Mouse (Mus musculus) left cerebral cortex, adult 2 months (tissue): ENCODE data around the gene Fam174b. TPM values are rescaled to one million over a fixed set of nuclear protein-coding genes. Genes with fewer than 3 reads are reported as not detected.
A peak's percentile ranks its signal among the peaks of the same experiment; 100 is the strongest.

ENCODE experiments used
- DNase-seq, 2 experiments: peaks; one replicate each; pipeline ENCODE4 v3.0.0; 2021 to 2022; ENCODE audit warnings: low spot score in 2 of 2, mixed read lengths in 1 of 2; ENCODE audit errors: extremely low spot score in 1 of 2
- H3K27ac ChIP-seq: fragments of 200-600 bp; 2 replicates; pipeline ENCODE4 v1.8.1; 2022
- H3K4me3 ChIP-seq: fragments of 200-600 bp; 2 replicates; pipeline ENCODE4 v1.8.1; 2022
- CTCF ChIP-seq: fragments of 200-600 bp; IDR thresholded peaks from 2 replicates; pipeline ENCODE4 v1.8.1; 2022; ENCODE audit warnings: antibody characterized with exemption, mild to moderate bottlenecking, moderate library complexity
- intact Hi-C: fragments of 180-260 bp; cut with DNase I; formaldehyde crosslinking; loops from one replicate; pipeline ENCODE4 v1.15.1; 2025
- microRNA-seq, 2 experiments: library from miRNA; unstranded; fragments of <30 nt; microRNA quantifications; one replicate each; pipeline ENCODE4 v1.2.0; 2021
- total RNA-seq, 2 experiments: library from RNA; stranded (reverse); gene quantifications; 2 replicates each; pipeline ENCODE4 v1.2.3; 2021

The Fam174b gene
- total RNA-seq, 2 experiments from 2014 or later, result 32.9 to 33.8 TPM

DNA sequence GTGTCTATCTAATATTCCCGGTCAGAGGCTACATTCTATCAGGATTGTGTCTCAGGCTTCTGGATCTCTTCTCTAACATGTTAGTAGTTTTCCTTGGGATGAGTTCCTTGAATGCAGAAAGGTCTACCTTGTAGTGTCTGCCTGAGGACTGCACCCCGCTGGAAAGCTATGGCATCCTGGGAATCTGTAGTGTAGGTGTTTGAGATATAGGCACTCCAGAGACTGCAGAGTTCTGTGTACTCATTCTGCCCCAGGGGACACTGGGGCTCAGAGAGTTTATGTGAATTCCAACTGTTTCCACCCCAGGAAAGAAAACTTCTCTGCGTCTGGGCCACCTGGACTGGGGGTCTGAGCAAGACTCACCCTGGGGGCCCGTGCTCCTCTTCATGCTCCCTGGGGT is 45.7 kb downstream of the Fam174b start:
- DNase-seq, result no peak
- intact Hi-C loops, result no loop called here
- no peak overlapping the region for H3K4me3 ChIP-seq
- no peak for TF ChIP-seq CTCF
- H3K27ac ChIP-seq, result no peak overlapping the region

DNA sequence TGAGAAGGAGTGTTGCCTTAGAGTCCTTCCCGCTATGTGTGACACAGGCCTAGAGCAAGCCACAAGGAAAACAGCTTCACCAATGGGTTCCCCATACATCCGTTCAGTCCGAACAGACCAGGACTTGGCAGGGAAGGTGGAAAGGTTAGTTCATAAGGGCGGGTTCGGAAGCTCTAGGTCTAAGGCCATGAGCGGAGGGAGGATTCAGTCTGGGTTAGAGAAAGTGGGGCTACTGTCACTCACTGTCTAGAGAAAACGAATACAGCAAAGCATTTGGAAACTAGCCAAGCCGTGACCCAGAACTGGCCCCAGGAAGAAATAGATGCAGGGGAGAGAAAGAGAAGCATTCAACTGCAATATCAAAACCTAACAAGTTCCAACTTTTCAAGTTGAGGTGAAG is 47.4 kb downstream of the Fam174b start:
- TF ChIP-seq CTCF, result no peak
- DNase-seq, result no peak
- Histone ChIP-seq H3K27ac (no peak overlapping the region), H3K4me3 (no peak overlapping the region)
- intact Hi-C loops, result no loop called here

DNA sequence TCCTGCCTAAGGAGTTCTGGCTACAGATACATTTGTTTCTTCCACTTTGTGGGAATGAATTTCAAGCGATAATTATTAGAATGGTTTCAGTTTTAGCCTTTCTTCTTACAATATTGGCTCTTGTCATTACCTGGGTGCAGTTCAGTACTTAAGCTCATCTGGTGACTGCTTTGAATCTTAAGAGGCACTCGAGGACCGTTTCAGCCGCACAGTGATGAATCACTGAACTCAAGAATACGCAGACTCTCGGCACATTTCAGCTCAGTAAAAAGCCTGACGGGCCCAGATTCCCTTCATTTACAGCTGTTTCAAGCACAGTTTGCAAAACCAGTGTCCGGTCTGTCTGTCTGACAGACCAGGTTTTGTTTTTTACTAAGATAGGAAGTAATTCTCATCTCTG is 51.0 kb downstream of the Fam174b start:
- H3K27ac ChIP-seq, result no peak overlapping the region
- TF ChIP-seq CTCF, result no peak
- no peak overlapping the region for H3K4me3 ChIP-seq
- no peak for DNase-seq
- intact Hi-C loops, result no loop called here

DNA sequence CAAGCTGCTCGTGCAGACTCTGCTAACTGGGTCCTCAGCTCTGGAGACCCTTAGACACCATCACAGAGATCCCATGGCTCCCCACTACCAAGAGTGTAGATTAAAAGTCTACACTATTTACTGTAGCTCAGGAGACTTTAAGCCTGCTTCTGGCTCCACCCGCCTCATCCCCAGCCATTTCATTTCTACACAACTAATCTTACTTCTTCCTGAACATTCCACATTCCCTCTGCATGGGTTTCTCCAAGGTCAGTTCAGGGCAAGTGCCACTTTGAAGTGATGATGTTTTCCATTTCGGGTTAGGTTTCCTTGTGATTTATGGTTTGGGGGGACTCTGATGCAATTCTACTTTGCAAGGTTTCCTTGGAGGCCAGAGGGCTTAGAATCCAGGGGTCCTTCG is 52.1 kb downstream of the Fam174b start:
- no peak for TF ChIP-seq CTCF
- no peak overlapping the region for H3K4me3 ChIP-seq
- DNase-seq, result no peak
- intact Hi-C loops, result no loop called here
- no peak overlapping the region for H3K27ac ChIP-seq

DNA sequence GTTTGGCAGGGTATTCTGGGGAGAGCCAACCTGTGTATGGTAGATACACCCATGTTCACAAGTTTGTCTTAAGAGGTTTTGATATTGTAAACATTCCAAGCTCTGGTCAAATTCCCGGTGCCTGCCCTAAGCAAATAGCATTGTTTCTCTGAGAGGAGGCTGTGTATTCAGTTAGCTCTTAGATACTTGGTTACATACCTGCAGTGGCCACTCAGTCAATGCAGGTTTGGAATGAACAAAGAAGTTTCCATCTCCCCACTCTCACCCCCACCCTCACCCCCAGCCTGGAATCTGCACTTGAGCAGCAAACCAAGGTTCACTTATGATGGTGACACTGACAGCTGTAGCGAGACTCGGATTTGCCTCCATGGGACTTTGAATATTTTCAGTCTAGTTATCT is 52.5 kb downstream of the Fam174b start:
- intact Hi-C loops, result no loop called here
- Histone ChIP-seq H3K27ac (no peak overlapping the region), H3K4me3 (no peak overlapping the region)
- DNase-seq, result no peak
- TF ChIP-seq CTCF, result no peak

DNA sequence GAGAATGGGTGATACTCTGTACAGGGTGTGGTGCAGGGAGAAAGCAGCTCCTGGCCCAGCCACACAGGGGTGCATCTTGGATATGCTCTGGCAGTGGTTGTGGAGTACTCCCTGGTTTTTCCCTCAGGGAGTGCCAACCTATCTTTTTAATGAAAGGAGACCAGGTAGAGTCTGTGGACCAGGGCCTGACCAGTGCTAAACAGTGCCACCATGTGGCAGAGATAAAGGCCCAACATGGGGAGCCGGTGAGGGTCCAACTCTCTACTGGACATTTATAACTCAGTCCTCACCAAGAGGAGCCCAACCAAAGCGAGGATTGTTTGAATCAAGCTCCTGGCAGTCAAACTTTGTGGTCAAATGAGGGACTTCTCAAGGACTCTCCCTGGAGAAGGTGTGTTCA is 69.2 kb downstream of the Fam174b start:
- Histone ChIP-seq H3K27ac (no peak overlapping the region), H3K4me3 (no peak overlapping the region)
- TF ChIP-seq CTCF, result peak; percentile 60
- intact Hi-C loops, result loop anchor here (5.0 kb wide), 1 partner anchor 548 kb away; no protein-coding TSS in a partner anchor
- DNase-seq, result no peak

DNA sequence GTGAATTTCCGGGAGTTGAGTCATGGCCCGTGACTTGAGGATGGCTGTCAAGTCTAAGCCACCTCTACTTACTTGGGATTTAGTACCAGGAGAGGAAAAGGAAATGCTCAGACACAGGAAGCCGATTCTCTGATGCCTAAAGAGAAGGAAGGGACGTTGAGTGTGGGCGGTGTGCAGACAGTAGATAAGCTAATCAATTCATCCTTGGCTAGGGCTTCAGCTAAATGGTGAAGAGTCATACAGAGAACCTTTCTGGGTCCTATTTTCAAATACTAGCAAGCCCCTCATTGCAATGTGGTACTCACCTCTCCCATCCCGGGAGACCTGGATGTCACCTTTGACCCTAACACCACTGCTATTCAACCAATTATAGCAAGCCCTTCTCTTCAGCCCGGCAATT is 71.3 kb downstream of the Fam174b start:
- H3K4me3 ChIP-seq, result no peak overlapping the region
- H3K27ac ChIP-seq, result no peak overlapping the region
- no peak for TF ChIP-seq CTCF
- DNase-seq, result no peak
- intact Hi-C loops, result loop anchor here (2.0 kb wide), 1 partner anchor 157 kb away; no protein-coding TSS in a partner anchor

DNA sequence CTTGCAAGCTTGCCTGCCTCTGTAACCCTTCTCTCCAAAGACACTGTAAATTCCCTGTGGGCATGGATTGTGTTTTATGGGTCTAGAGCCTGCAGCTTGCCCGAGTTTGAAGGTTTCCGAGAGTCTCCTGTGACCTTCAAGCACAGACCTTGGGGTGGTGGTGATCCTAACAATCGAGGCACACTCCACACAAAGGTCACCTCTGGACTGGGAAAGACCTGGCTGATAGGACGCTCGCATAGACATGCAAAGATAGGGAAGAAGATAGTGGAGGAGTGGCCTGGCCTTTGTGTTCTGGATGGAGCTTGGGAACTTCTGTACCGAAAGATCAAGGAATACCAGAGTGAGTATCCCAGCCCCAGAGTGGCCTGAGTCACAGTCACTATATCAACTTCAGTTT is 72.1 kb downstream of the Fam174b start:
- TF ChIP-seq CTCF, result no peak
- no peak for DNase-seq
- intact Hi-C loops, result no loop called here
- Histone ChIP-seq H3K27ac (no peak overlapping the region), H3K4me3 (no peak overlapping the region)

DNA sequence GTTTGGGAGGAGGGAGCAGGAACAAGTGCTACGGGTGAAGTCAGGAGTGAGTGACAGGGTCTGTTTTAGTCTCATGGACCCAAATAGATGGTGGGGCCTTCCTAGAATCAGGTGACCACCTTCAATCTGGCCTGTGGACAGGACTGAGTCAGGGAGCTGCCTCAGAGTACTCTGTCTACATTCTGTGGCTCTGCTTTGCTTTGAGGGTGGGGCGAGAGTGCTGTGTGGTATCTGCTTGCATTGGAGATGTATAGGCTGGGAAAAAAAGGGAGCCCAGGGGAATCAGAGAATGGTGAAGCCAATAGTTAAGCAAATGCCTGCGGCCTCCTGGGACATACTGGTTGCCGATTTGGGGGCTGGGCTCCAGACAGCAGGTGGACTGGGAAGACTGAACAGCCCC is 73.8 kb downstream of the Fam174b start:
- intact Hi-C loops, result no loop called here
- no peak overlapping the region for H3K27ac ChIP-seq
- H3K4me3 ChIP-seq, result no peak overlapping the region
- TF ChIP-seq CTCF, result no peak
- DNase-seq, result no peak

DNA sequence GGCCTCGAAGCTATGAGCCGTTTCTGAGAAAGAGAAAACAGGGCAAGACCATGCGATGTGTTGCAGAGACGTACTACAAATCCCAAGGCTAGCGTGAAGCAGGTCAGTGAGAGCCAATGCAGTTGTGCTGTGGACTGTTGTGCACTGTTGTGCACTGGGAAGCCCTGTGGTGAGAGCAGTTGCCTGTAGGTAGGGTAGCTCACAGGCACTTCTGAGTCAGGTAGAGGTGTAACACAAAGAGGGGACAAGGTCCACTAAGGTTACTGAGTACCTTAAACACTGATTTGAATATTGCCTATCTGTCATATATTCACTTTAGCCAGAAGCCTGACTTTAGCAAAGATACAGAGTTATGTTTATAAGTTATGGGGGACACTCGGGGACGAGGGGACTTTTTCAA is 74.4 kb downstream of the Fam174b start:
- Histone ChIP-seq H3K4me3 (no peak overlapping the region), H3K27ac (no peak overlapping the region)
- DNase-seq, result no peak
- intact Hi-C loops, result no loop called here
- no peak for TF ChIP-seq CTCF

DNA sequence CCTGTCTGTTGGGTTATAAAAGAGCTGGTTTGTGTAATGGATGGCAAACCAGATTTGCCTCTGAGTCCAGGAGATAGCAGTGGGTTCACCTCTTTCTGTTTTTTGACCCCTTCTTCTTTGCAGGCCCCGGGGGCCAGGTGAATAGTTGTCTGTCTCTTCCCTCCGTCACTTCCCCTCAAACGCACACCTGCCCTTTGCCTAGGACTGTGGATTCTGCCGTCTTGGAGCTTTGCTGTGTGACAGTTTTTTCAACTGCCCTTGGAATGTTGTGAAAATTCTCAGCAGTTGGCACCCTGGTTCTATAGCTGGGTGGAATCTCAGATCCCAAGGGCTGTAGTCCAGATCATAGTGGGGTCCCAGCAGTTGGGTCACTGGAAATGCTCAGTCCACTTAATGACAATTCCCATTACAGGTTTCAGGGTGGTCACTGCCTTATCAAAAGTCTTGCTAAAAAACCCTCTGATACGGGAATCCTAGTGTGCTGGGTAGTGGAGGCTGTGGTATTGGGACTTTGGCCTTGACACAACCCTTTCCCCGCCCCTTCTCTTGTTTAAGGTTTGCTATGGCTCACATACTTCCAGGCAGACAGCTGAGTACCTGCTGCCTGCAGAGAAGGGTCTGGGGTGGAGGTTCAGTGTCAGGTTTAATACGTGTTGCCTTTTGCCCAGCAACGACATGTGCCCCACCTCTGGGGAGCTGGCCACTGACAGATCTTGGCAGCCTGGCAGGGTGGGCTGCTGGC is 76.3 kb downstream of the Fam174b start:
- no peak for DNase-seq
- H3K4me3 ChIP-seq, result no peak overlapping the region
- intact Hi-C loops, result no loop called here
- no peak overlapping the region for H3K27ac ChIP-seq
- no peak for TF ChIP-seq CTCF

DNA sequence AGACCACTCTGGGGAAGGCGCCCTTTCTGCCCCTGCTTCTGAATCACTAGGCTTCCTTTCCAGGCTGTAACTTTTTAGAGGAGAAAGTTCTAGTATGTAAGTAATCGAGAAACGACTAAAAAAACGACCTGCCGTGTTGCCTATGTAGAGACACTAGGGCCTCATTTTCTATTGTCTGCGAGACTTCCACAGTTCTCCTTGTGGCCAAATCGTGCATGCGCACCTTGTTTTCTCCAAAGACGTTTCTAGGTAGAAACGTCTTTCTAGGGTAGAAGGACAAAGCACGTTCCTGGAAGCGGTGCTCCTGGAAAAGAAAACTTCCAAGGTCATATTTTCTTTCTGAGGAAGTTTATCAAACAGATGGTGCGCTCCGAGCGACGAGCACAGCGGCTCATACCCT is 79.3 kb downstream of the Fam174b start:
- Histone ChIP-seq H3K27ac (no peak overlapping the region), H3K4me3 (no peak overlapping the region)
- intact Hi-C loops, result no loop called here
- no peak for DNase-seq
- no peak; the same call in 1 of the 2 replicates for TF ChIP-seq CTCF

Small RNAs within 50 kb of the gene (microRNA-seq; reads per million reads assigned to microRNA genes)
- 0 reads per million in 2 experiments for gene Mir7234

Other genes with a start within 250 kb of the Fam174b start
- 10 to 100 TPM; 57.4 to 60.3 TPM for gene Chd2, start 198.5 kb upstream of the Fam174b start, total RNA-seq